Mouse (Mus musculus) MEL (cell line): Measurements from ENCODE around the gene Olfr1501. TPM values are rescaled to one million over a fixed set of nuclear protein-coding genes. Genes with fewer than 3 reads are reported as not detected.
A peak's percentile ranks its signal among the peaks of the same experiment; 100 is the strongest.

Experiments used
- DNase-seq: peaks from one replicate; pipeline ENCODE4 v3.0.0; 2011; ENCODE audit warnings: low read depth, low spot score
- H3K27ac ChIP-seq: 2 replicates; pipeline ENCODE4 v1.5.1; 2012; ENCODE audit warnings: low read depth, mild to moderate bottlenecking, control low read depth, low read length, moderate library complexity; ENCODE audit not compliant: control insufficient read depth
- H3K27me3 ChIP-seq, 2 experiments: fragments of 150-350 bp in 1 of 2; sonication (generic) in 1 of 2; 2 replicates each; pipeline ENCODE4 v1.6.1; 2012; ENCODE audit warnings: low read length in 2 of 2, mild to moderate bottlenecking in 2 of 2, improper control_type of control experiment in 1 of 2, moderate library complexity in 1 of 2; ENCODE audit not compliant: insufficient read depth in 2 of 2, control insufficient read depth in 1 of 2
- H3K36me3 ChIP-seq, 2 experiments: 2 replicates each; pipeline ENCODE4 v1.6.1; 2012 to 2014; ENCODE audit warnings: low read length in 2 of 2, improper control_type of control experiment in 1 of 2, inconsistent platforms in 1 of 2, mild to moderate bottlenecking in 1 of 2; ENCODE audit not compliant: insufficient read depth in 2 of 2, control insufficient read depth in 1 of 2
- H3K4me1 ChIP-seq, 2 experiments: fragments of 150-350 bp in 1 of 2; sonication (generic) in 1 of 2; 2 replicates each; pipeline ENCODE4 v1.6.1; 2012; ENCODE audit warnings: low read length in 2 of 2, improper control_type of control experiment in 1 of 2, mild to moderate bottlenecking in 1 of 2; ENCODE audit not compliant: insufficient read depth in 2 of 2, control insufficient read depth in 1 of 2
- H3K4me3 ChIP-seq, 2 experiments: fragments of 150-350 bp in 1 of 2; sonication (generic) in 1 of 2; 2 replicates each; pipeline ENCODE4 v1.5.1; 2012; ENCODE audit warnings: low read depth in 2 of 2, low read length in 2 of 2, mild to moderate bottlenecking in 2 of 2, moderate library complexity in 2 of 2, control low read depth in 1 of 2, improper control_type of control experiment in 1 of 2; ENCODE audit not compliant: control insufficient read depth in 1 of 2, insufficient read depth in 1 of 2
- H3K79me2 ChIP-seq: 2 replicates; pipeline ENCODE4 v1.6.1; 2012; ENCODE audit warnings: mild to moderate bottlenecking, low read length, moderate library complexity; ENCODE audit not compliant: control insufficient read depth, poor library complexity, insufficient read depth
- H3K9ac ChIP-seq: 2 replicates; pipeline ENCODE4 v1.6.1; 2012; ENCODE audit warnings: low read depth, mild to moderate bottlenecking, control low read depth, low read length, moderate library complexity; ENCODE audit not compliant: control insufficient read depth, poor library complexity, severe bottlenecking
- H3K9me3 ChIP-seq: fragments of 150-350 bp; sonication (generic); replicated peaks from 2 replicates; pipeline ENCODE4 v1.6.1; 2012; ENCODE audit warnings: mild to moderate bottlenecking, low read length, improper control_type of control experiment, moderate library complexity; ENCODE audit not compliant: insufficient read depth
- CHD2 ChIP-seq: IDR thresholded peaks from 2 replicates; pipeline ENCODE4 v1.6.1; 2011; ENCODE audit warnings: low read length, improper control_type of control experiment
- CTCF ChIP-seq, 3 experiments: IDR thresholded peaks in 2 of 3; conservative IDR thresholded peaks in 1 of 3; 2 replicates each; pipeline ENCODE4 v1.5.1; 2011 to 2012; ENCODE audit warnings: low read length in 3 of 3, low read depth in 2 of 3, mild to moderate bottlenecking in 2 of 3, improper control_type of control experiment in 1 of 3, inconsistent platforms in 1 of 3, mixed read lengths in 1 of 3, moderate library complexity in 1 of 3; ENCODE audit not compliant: control insufficient read depth in 1 of 3, insufficient read depth in 1 of 3, poor library complexity in 1 of 3, severe bottlenecking in 1 of 3
- E2F4 ChIP-seq: IDR thresholded peaks from 2 replicates; pipeline ENCODE4 v1.6.1; 2011; ENCODE audit warnings: low read depth, low read length, improper control_type of control experiment, borderline replicate concordance
- ELF1 ChIP-seq: IDR thresholded peaks from 2 replicates; pipeline ENCODE4 v1.6.1; 2014; ENCODE audit warnings: low read depth, mild to moderate bottlenecking, inconsistent platforms, low read length, improper control_type of control experiment, moderate library complexity
- EP300 ChIP-seq, 2 experiments: IDR thresholded peaks; 2 replicates each; pipeline ENCODE4 v1.6.1; 2011; ENCODE audit warnings: improper control_type of control experiment in 2 of 2, low read length in 2 of 2, low read depth in 1 of 2, mild to moderate bottlenecking in 1 of 2
- ETS1 ChIP-seq: IDR thresholded peaks from 2 replicates; pipeline ENCODE4 v1.6.1; 2012; ENCODE audit warnings: low read depth, mild to moderate bottlenecking, inconsistent platforms, low read length, improper control_type of control experiment, moderate library complexity
- GABPA ChIP-seq: IDR thresholded peaks from 2 replicates; pipeline ENCODE4 v1.6.1; 2012; ENCODE audit warnings: low read depth, mild to moderate bottlenecking, inconsistent platforms, low read length, improper control_type of control experiment, moderate library complexity
- GATA1 ChIP-seq: IDR thresholded peaks from 2 replicates; pipeline ENCODE4 v1.6.1; 2011; ENCODE audit warnings: low read depth, low read length, improper control_type of control experiment
- HCFC1 ChIP-seq: IDR thresholded peaks from 2 replicates; pipeline ENCODE4 v1.6.1; 2012; ENCODE audit warnings: low read depth, mild to moderate bottlenecking, inconsistent platforms, low read length, improper control_type of control experiment, moderate library complexity
- JUND ChIP-seq: IDR thresholded peaks from 2 replicates; pipeline ENCODE4 v1.6.1; 2011; ENCODE audit warnings: low read depth, mild to moderate bottlenecking, improper control_type of control experiment, low read length
- MAFK ChIP-seq: IDR thresholded peaks from 2 replicates; pipeline ENCODE4 v1.6.1; 2011; ENCODE audit warnings: low read depth, mild to moderate bottlenecking, low read length, improper control_type of control experiment, borderline replicate concordance
- MAX ChIP-seq: IDR thresholded peaks from 2 replicates; pipeline ENCODE4 v1.6.1; 2011; ENCODE audit warnings: low read length, improper control_type of control experiment
- MEF2A ChIP-seq: IDR thresholded peaks from 2 replicates; pipeline ENCODE4 v1.6.1; 2014; ENCODE audit warnings: low read depth, mild to moderate bottlenecking, inconsistent platforms, low read length, improper control_type of control experiment; ENCODE audit not compliant: poor library complexity, insufficient replicate concordance, severe bottlenecking; ENCODE audit errors: extremely low read depth
- MYB ChIP-seq: IDR thresholded peaks from 2 replicates; pipeline ENCODE4 v1.6.1; 2011; ENCODE audit warnings: mild to moderate bottlenecking, low read depth, low read length, improper control_type of control experiment
- MYC ChIP-seq: IDR thresholded peaks from 2 replicates; pipeline ENCODE4 v1.6.1; 2011; ENCODE audit warnings: low read depth, mild to moderate bottlenecking, low read length, improper control_type of control experiment, moderate library complexity
- NRF1 ChIP-seq: IDR thresholded peaks from 2 replicates; pipeline ENCODE4 v1.6.1; 2014; ENCODE audit warnings: low read depth, mild to moderate bottlenecking, inconsistent platforms, low read length, improper control_type of control experiment, moderate library complexity; ENCODE audit not compliant: poor library complexity, insufficient read depth, severe bottlenecking
- RAD21 ChIP-seq: IDR thresholded peaks from 2 replicates; pipeline ENCODE4 v1.6.1; 2011; ENCODE audit warnings: mild to moderate bottlenecking, low read depth, low read length, improper control_type of control experiment
- RCOR1 ChIP-seq: IDR thresholded peaks from 2 replicates; pipeline ENCODE4 v1.6.1; 2012; ENCODE audit warnings: low read depth, mild to moderate bottlenecking, inconsistent platforms, low read length, improper control_type of control experiment
- SIN3A ChIP-seq: IDR thresholded peaks from 2 replicates; pipeline ENCODE4 v1.6.1; 2012; ENCODE audit warnings: low read length, improper control_type of control experiment, inconsistent platforms
- SMC3 ChIP-seq: IDR thresholded peaks from 2 replicates; pipeline ENCODE4 v1.6.1; 2011; ENCODE audit warnings: low read depth, low read length, improper control_type of control experiment
- TAL1 ChIP-seq: IDR thresholded peaks from 2 replicates; pipeline ENCODE4 v1.6.1; 2012; ENCODE audit warnings: mild to moderate bottlenecking, inconsistent platforms, low read length, moderate library complexity, mixed read lengths
- TBP ChIP-seq: IDR thresholded peaks from 2 replicates; pipeline ENCODE4 v1.8.0; 2011; ENCODE audit warnings: low read depth, low read length, improper control_type of control experiment
- TCF12 ChIP-seq: IDR thresholded peaks from 2 replicates; pipeline ENCODE4 v1.6.1; 2014; ENCODE audit warnings: low read depth, mild to moderate bottlenecking, inconsistent platforms, low read length, improper control_type of control experiment, moderate library complexity
- UBTF ChIP-seq: IDR thresholded peaks from 2 replicates; pipeline ENCODE4 v1.6.1; 2012; ENCODE audit warnings: low read depth, mild to moderate bottlenecking, inconsistent platforms, low read length, improper control_type of control experiment, moderate library complexity, borderline replicate concordance; ENCODE audit not compliant: insufficient read depth
- USF1 ChIP-seq: IDR thresholded peaks from 2 replicates; pipeline ENCODE4 v1.6.1; 2014; ENCODE audit warnings: low read depth, mild to moderate bottlenecking, inconsistent platforms, low read length, improper control_type of control experiment, moderate library complexity
- USF2 ChIP-seq, 2 experiments: IDR thresholded peaks; 2 replicates each; pipeline ENCODE4 v1.6.1; 2011 to 2012; ENCODE audit warnings: improper control_type of control experiment in 2 of 2, low read length in 2 of 2, borderline replicate concordance in 1 of 2, inconsistent platforms in 1 of 2, low read depth in 1 of 2, mild to moderate bottlenecking in 1 of 2; ENCODE audit not compliant: insufficient read depth in 1 of 2
- ZKSCAN1 ChIP-seq: IDR thresholded peaks from 2 replicates; pipeline ENCODE4 v1.6.1; 2012; ENCODE audit warnings: low read depth, mild to moderate bottlenecking, inconsistent platforms, low read length, improper control_type of control experiment, moderate library complexity
- ZNF384 ChIP-seq: IDR thresholded peaks from 2 replicates; pipeline ENCODE4 v1.6.1; 2012; ENCODE audit warnings: low read depth, mild to moderate bottlenecking, inconsistent platforms, low read length, improper control_type of control experiment
- polyA plus RNA-seq, 2 experiments: library from polyadenylated mRNA; stranded (reverse) in 1 of 2; unstranded in 1 of 2; fragments of >175 nt in 1 of 2; fragments of >200 nt in 1 of 2; gene quantifications; 2 replicates each; pipeline versions ENCODE4 v1.2.1 to v1.2.4; 2012; ENCODE audit warnings: low replicate concordance in 2 of 2, low read depth in 1 of 2; ENCODE audit not compliant: insufficient read length in 2 of 2, insufficient read depth in 1 of 2, missing spikeins in 1 of 2
- total RNA-seq: library from RNA; depleted of rRNA; stranded (reverse); fragments of 300-350 nt; gene quantifications from 2 replicates; pipeline ENCODE4 v1.2.3, GENCODE M21; 2012

Gene Olfr1501
- total and polyA plus RNA-seq, 3 experiments: not detected

DNA sequence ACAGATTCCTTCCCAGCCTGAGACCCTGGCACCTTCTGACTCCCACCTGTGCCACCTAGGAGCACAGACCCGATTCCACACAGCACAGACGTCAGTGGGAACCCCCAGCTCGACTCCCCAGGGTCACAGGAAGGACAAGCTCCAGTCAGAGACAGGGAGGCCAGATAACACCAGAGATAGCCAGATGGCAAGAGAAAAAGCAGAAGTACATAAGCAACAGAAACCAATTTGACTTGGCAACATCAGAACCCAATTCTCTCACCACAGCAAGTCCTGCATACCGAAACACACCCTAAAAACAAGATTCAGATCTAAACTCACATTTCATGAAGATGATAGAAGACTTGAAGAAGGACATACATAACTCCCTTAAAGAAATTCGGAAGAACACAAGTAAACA, 29.6 kb downstream of the Olfr1501 start:
- H3K27me3 ChIP-seq: no peaks in the 10 kb centered on the region
- peak; percentile 60 for DNase-seq
- H3K79me2 ChIP-seq: no peaks in the 10 kb centered on the region
- TF ChIP-seq ZKSCAN1: no peak
- peak; percentile 78 to 83 for TF ChIP-seq EP300 (IDR thresholded peaks at IDR 0.05; ENCODE audit: low read depth in 1 of 2, low read length in 2 of 2)
- TF ChIP-seq TCF12: peak; percentile 81
- TF ChIP-seq ZNF384: no peak
- no peak for TF ChIP-seq MEF2A
- no peak for TF ChIP-seq E2F4
- no peak for TF ChIP-seq UBTF
- no peak for TF ChIP-seq SMC3
- peak; percentile 69; the same call in 1 of the 2 replicates for TF ChIP-seq RCOR1
- TF ChIP-seq MYB: no peak
- TF ChIP-seq TAL1: peak; percentile 37; the same call in 1 of the 2 replicates
- no peak for TF ChIP-seq CHD2
- peak; percentile 81 for TF ChIP-seq GATA1
- TF ChIP-seq NRF1: no peak
- peak; percentile 75 for TF ChIP-seq ETS1
- no peak for TF ChIP-seq ELF1
- H3K4me1 ChIP-seq: peaks cover 4 to 5% of the 10 kb centered on the region in 2 experiments
- no peak overlapping the region for H3K4me3 ChIP-seq
- H3K36me3 ChIP-seq: peaks cover 0 to 6% of the 10 kb centered on the region in 2 experiments; a peak in 2 of 4 replicates
- H3K9ac ChIP-seq: no peak overlapping the region
- no peak overlapping the region for H3K27ac ChIP-seq
- H3K9me3 ChIP-seq: no peaks in the 10 kb centered on the region

DNA sequence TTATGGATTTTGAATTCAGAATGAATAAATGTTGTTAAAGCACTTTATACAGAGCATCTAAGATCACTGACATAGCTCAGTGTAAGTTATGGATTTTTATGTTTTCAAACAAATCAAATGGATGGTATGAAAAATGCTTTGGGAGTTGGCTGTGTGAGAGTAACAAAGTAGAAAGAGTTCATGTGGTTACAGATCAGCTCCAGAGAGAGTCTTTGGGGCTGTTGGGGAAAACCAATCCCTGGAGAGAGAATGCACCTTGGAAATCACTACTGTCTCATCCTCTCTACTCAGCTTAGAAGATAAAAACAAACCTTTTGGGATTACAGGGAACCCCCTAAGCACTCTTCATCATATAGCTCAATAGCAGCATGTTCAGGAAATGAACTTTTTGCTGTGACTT, 31.1 kb downstream of the Olfr1501 start, which contains the start of gene Olfr1499:
TSS of gene Olfr1499 (minus strand) at position 101 of the 400 bp plus-strand sequence.
- Histone ChIP-seq H3K36me3 (peaks cover 0 to 6% of the 10 kb centered on the region in 2 experiments; a peak in 2 of 4 replicates), H3K27me3 (no peaks in the 10 kb centered on the region), H3K9me3 (no peaks in the 10 kb centered on the region), H3K27ac (no peak within 1 kb of the TSS), H3K79me2 (no peaks in the 10 kb centered on the region), H3K4me1 (peaks cover 4 to 5% of the 10 kb centered on the region in 2 experiments), H3K4me3 (no peak within 1 kb of the TSS), H3K9ac (no peak within 1 kb of the TSS)
- no peak for DNase-seq
- TF ChIP-seq CTCF (IDR thresholded peaks at IDR 0.05 in 2 of 3, conservative IDR thresholded peaks at IDR 0.05 in 1 of 3; ENCODE audit: control insufficient read depth in 1 of 3, insufficient read depth in 1 of 3, low read depth in 2 of 3, low read length in 3 of 3, poor library complexity in 1 of 3, severe bottlenecking in 1 of 3): no peak
- no peak for TF ChIP-seq JUND
- TF ChIP-seq MAFK: no peak
- TF ChIP-seq USF1: no peak
- no peak for TF ChIP-seq SIN3A
- no peak for TF ChIP-seq EP300 (IDR thresholded peaks at IDR 0.05; ENCODE audit: low read depth in 1 of 2, low read length in 2 of 2)
- TF ChIP-seq NRF1: no peak
- no peak for TF ChIP-seq MAX
- no peak for TF ChIP-seq MYC
- no peak for TF ChIP-seq RAD21
- TF ChIP-seq GABPA: no peak
- TF ChIP-seq USF2 (IDR thresholded peaks at IDR 0.05; ENCODE audit: borderline replicate concordance in 1 of 2, insufficient read depth in 1 of 2, low read depth in 1 of 2, low read length in 2 of 2): no peak
- no peak for TF ChIP-seq TBP
- no peak for TF ChIP-seq HCFC1
- TF ChIP-seq CHD2: no peak
